In the genomic region with DNA sequence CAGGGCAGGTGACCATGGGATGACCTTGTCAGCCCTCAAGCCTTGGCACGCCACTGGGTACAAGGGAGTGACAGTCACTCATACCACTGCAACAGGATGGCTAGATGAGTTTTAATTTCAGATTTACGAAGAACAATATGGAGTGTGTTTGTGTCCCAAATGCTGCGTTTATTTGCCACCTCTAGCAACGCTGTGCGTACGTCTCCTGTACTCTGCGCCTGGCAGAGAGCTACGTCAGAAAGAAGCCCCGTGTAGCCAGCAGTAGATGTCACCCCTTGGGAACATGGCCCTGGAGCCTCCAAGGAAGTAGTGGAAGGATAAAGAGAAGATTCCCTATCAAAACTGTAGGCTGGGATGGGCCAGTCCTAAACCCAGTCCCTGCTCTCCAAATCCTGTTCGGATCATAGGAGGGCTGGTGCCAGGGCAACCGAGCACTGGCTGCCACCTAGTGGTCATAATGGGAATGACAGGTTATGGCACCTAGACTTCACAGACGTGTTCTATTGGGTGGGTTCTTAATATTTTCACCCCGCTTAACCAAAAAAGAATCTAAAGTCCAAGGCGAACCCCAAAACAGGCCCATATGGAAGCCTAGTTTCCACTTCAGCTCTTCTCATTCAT, we compare ENCODE assay signal across 9 mouse cellular contexts. TPM values are rescaled to one million over a fixed set of nuclear protein-coding genes. Genes with fewer than 3 reads are reported as not detected.
A peak's percentile ranks its signal among the peaks of the same experiment; 100 is the strongest.
DNase-seq lines count a peak whose midpoint lies in the region; ATAC-seq lines count a peak whose summit lies in the region.
"Had no signal": no experiment of that assay in that cellular context is flagged by ENCODE, and none has a peak within 500 bp of the region (broad histone marks: within the 10 kb centered on the region; RNA-seq: fewer than 3 reads in every experiment).

No protein-coding gene starts in this region.

- WGBS in forebrain, embryonic 10.5 days = 60% methylated on average over 14 of the region's 14 CpGs
- WGBS in hindbrain, embryonic 14.5 days = 60% methylated on average over 14 of the region's 14 CpGs

- no peaks in the 10 kb centered on the region for H3K36me3 ChIP-seq in forebrain, embryonic 10.5 days (replicated peaks)
- no peaks in the 10 kb centered on the region for H3K36me3 ChIP-seq in hindbrain, embryonic 14.5 days (replicated peaks; ENCODE audit: control insufficient read depth, insufficient read depth)

- H3K9ac ChIP-seq in hindbrain, embryonic 14.5 days = no peak overlapping the region

- H3K4me3 ChIP-seq in forebrain, embryonic 10.5 days = no peak overlapping the region
- no peak overlapping the region for H3K4me3 ChIP-seq in hindbrain, embryonic 14.5 days (replicated peaks; ENCODE audit: low read length)
- H3K4me3 ChIP-seq: megakaryocyte, embryonic 14.5 days had no signal

- peaks cover 7% of the 10 kb centered on the region; the same call in 1 of the 2 replicates for H3K4me1 ChIP-seq in forebrain, embryonic 10.5 days
- no peaks in the 10 kb centered on the region for H3K4me1 ChIP-seq in hindbrain, embryonic 14.5 days (replicated peaks; ENCODE audit: control insufficient read depth, insufficient read depth, low read length)
- H3K4me1 ChIP-seq: megakaryocyte, embryonic 14.5 days had no signal

- H3K4me2 ChIP-seq in hindbrain, embryonic 14.5 days (replicated peaks) = no peak overlapping the region

- H3K27me3 ChIP-seq in forebrain, embryonic 10.5 days (ENCODE audit: poor library complexity, severe bottlenecking) = peaks cover 41% of the 10 kb centered on the region
- 0 out of 2 replicates have a peak, but pooled peaks cover 10% of the 10 kb centered on the region for H3K27me3 ChIP-seq in hindbrain, embryonic 14.5 days (ENCODE audit: control insufficient read depth, insufficient read depth, low read length)

- ATAC-seq in hindbrain, embryonic 14.5 days (ENCODE audit: low FRiP score) = peak; percentile 71; the same call in 1 of the 2 replicates

- peaks cover 11% of the 10 kb centered on the region for H3K9me3 ChIP-seq in forebrain, embryonic 10.5 days
- H3K9me3 ChIP-seq in hindbrain, embryonic 14.5 days (ENCODE audit: control insufficient read depth, low read length) = peaks cover 8% of the 10 kb centered on the region

- DNase-seq in heart, adult 8-10 months (ENCODE audit: low spot score) = peak; percentile 55
- DNase-seq in heart, adult 11 months = no peak
- peak; percentile 23 for DNase-seq in c-Kit-positive CD71-positive TER-119-negative erythroid progenitor cells, embryonic 14.5 days (ENCODE audit: low read depth)
- peak; percentile 75 for DNase-seq in forebrain, embryonic 10.5 days (ENCODE audit: extremely low spot score, low spot score)
- peak; percentile 93 for DNase-seq in hindbrain, embryonic 14.5 days (ENCODE audit: low spot score)
- DNase-seq in left cerebral cortex, adult 11 months (ENCODE audit: low spot score) = peak; percentile 32
- peak; percentile 80 for DNase-seq in mesoderm, embryonic 11.5 days (ENCODE audit: low read depth, low spot score)
- DNase-seq in right cerebral cortex, postnatal 36 days (ENCODE audit: low spot score in 2 of 2) = peak; percentile 39

- H3K27ac ChIP-seq in forebrain, embryonic 10.5 days = no peak overlapping the region
- no peak overlapping the region for H3K27ac ChIP-seq in hindbrain, embryonic 14.5 days

RNA-seq across cellular contexts. Expression of gene Pcbd1, which starts 37.0 kb away (rescaled TPM):
- 1 to 10 TPM in 2 of 4 experiments, under 1 TPM in 2; 0.37 to 1.8 (median 0.92) TPM for total RNA-seq in heart, adult 8-10 months (2022)
- 22.0 and 22.1 TPM in 2 replicates for polyA plus RNA-seq in forebrain, embryonic 10.5 days (2016; fragmentation: Nextera tagmentation; extraction: Ambion mirVana)
- polyA plus RNA-seq in hindbrain, embryonic 14.5 days (2014; fragmentation: Nextera tagmentation; extraction: Ambion mirVana) = 47.6 and 48.5 TPM in 2 replicates
